Mouse (Mus musculus) forebrain, embryonic 11.5 days (tissue): ENCODE measurements at regions not wholly inside any gene's neighbourhood (a gene's known extent, or its start where the extent isn't known, plus 50 kb on each side); places are given as distances from the start of the nearest gene placed in this dataset.

Experiments used
- ATAC-seq: fragments of 200-750 bp; cut with Nextera tagmentation; replicated peaks from 2 replicates; pipeline ENCODE4 v1.8.0; 2017; ENCODE audit warnings: moderate TSS enrichment; ENCODE audit not compliant: low FRiP score
- DNase-seq: peaks from one replicate; pipeline ENCODE4 v3.0.0-alpha.2; 2017; ENCODE audit warnings: low spot score
- H3K27ac ChIP-seq: fragments of 300-500 bp; sonication (generic); 2 replicates; pipeline ENCODE4 v1.5.1; 2014; ENCODE audit warnings: low read depth, low read length
- H3K27me3 ChIP-seq: fragments of 300-500 bp; sonication (generic); 2 replicates; pipeline ENCODE4 v1.6.1; 2014; ENCODE audit warnings: mild to moderate bottlenecking, low read length, mixed read lengths; ENCODE audit not compliant: control insufficient read depth, insufficient read depth
- H3K36me3 ChIP-seq: fragments of 300-500 bp; sonication (generic); 2 replicates; pipeline ENCODE4 v1.6.1; 2014; ENCODE audit warnings: mild to moderate bottlenecking, low read length, moderate library complexity, mixed read lengths; ENCODE audit not compliant: control insufficient read depth, insufficient read depth
- H3K4me1 ChIP-seq: fragments of 300-500 bp; sonication (generic); replicated peaks from 2 replicates; pipeline ENCODE4 v1.6.1; 2014; ENCODE audit warnings: low read length, mixed read lengths; ENCODE audit not compliant: control insufficient read depth, insufficient read depth
- H3K4me2 ChIP-seq: fragments of 300-500 bp; sonication (generic); 2 replicates; pipeline ENCODE4 v1.6.1; 2014; ENCODE audit warnings: low read depth, mild to moderate bottlenecking, low read length, moderate library complexity, mixed read lengths; ENCODE audit not compliant: severe bottlenecking
- H3K4me3 ChIP-seq: fragments of 300-500 bp; sonication (generic); 2 replicates; pipeline ENCODE4 v1.5.1; 2014; ENCODE audit warnings: low read depth, low read length
- H3K9ac ChIP-seq: fragments of 300-500 bp; sonication (generic); 2 replicates; pipeline ENCODE4 v1.6.1; 2014; ENCODE audit warnings: low read length
- H3K9me3 ChIP-seq: fragments of 300-500 bp; sonication (generic); 2 replicates; pipeline ENCODE4 v1.6.1; 2016; ENCODE audit warnings: low read length, mixed read lengths; ENCODE audit not compliant: control insufficient read depth
- WGBS: fragments of 180-500 bp; shearing (Covaris S2); extraction: QIAGEN DNeasy Blood & Tissue Kit; methylation state at CpG from one replicate; pipeline ENCODE4 v1.1.7; 2014; 5-methylcytosine and 5-hydroxymethylcytosine counted together

DNA sequence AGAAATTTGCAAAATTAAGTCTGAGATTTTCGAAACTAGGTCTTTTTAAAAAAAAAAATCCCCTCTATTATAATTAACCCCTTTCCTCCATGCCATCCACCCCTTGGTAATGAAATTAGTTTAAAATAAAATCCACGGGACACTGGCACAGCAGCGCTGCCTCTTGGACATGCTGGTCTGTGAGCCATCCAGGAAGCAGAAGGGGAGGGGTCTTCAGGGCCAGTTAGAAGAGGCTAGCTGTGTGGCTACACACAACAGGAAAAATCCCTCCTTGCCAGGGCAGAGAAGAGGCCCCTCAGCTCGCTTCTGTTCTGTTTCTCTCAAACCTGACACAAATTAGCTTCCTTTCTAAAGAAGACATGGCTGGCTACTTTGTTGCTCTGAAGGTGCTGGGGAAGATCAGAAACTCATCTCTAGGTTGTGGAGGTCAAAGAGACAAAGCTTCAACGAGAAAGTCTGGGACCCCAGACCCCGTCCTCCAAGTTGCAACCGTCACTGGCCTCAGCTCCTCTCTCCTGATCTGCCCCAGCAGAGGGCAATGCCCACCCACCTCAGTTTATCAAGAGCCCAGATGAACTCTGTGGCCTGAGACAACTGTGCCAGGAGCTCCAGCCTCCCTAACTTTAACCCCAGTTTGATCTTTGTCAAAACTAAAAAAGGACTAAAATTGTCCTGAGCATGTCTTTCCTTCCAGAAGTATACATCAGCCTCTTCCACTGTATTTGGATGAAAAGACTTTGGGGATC is 85.0 kb upstream of the Lgalsl start:
- ATAC-seq, result no peak
- Histone ChIP-seq H3K27ac (0 out of 2 replicates have a peak overlapping the region, but pooled peaks have one; percentile 19), H3K27me3 (no peaks in the 10 kb centered on the region), H3K36me3 (no peaks in the 10 kb centered on the region), H3K9me3 (no peaks in the 10 kb centered on the region), H3K9ac (no peak overlapping the region), H3K4me1 (peaks cover 2% of the 10 kb centered on the region; the same call in 1 of the 2 replicates), H3K4me2 (no peak overlapping the region), H3K4me3 (no peak overlapping the region)
- WGBS, result 47% methylated on average over 7 of the region's 7 CpGs
- DNase-seq, result no peak

DNA sequence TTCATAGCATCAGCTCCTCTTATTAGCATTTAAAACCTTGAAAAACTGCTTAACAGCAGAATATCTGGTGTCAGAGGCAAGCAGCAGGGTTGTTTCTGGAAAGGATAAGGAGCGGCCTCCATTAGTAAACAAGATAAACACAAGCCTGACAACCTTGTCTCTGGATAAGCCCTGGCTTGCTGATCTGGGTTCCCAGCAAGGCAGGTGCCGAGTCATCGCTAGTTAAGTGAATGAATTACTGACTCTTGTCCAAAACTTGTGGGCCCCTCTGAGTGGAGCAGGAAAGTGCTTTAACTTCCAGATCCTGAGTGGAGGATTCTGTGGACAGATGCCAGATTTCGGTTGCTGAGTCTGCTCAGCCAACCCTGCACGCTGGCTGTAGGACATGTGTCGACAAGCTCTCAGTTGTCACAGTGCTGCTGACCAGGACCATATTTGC is 85.6 kb upstream of the Lgalsl start:
- WGBS, result 91% methylated on average over 6 of the region's 6 CpGs
- no peak for ATAC-seq
- DNase-seq, result no peak
- peak overlapping the region; percentile 27; the same call in 1 of the 2 replicates for H3K27ac ChIP-seq
- H3K27me3 ChIP-seq, result no peaks in the 10 kb centered on the region
- H3K4me1 ChIP-seq, result peaks cover 2% of the 10 kb centered on the region; the same call in 1 of the 2 replicates
- H3K4me3 ChIP-seq, result no peak overlapping the region
- no peaks in the 10 kb centered on the region for H3K36me3 ChIP-seq
- no peak overlapping the region for H3K9ac ChIP-seq
- no peaks in the 10 kb centered on the region for H3K9me3 ChIP-seq
- no peak overlapping the region for H3K4me2 ChIP-seq

DNA sequence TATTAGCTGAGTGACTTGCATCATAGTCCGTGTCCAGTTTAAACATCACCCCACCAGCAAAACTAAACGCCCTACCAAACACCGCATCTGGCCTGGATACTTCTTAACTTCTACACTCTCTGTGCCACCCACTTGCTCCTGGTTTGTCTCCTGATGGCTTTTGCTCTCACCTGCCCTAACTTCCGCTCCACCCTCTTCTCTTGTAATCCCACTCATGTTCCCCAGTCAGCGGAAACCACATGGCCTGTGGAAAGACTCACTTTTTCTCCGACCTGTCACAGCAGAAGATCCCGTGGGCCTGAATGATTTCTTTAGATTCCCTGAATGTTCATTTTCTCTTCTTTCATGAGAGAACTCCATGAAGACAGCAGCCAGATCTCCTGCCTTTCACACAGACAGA is 86.1 kb upstream of the Lgalsl start:
- Histone ChIP-seq H3K36me3 (no peaks in the 10 kb centered on the region), H3K4me2 (no peak overlapping the region), H3K9me3 (no peaks in the 10 kb centered on the region), H3K27me3 (no peaks in the 10 kb centered on the region), H3K9ac (no peak overlapping the region), H3K4me3 (no peak overlapping the region), H3K27ac (peak overlapping the region; percentile 27; the same call in 1 of the 2 replicates), H3K4me1 (peaks cover 2% of the 10 kb centered on the region; the same call in 1 of the 2 replicates)
- DNase-seq, result no peak
- WGBS, result 91% methylated on average over 7 of the region's 7 CpGs
- ATAC-seq, result no peak

DNA sequence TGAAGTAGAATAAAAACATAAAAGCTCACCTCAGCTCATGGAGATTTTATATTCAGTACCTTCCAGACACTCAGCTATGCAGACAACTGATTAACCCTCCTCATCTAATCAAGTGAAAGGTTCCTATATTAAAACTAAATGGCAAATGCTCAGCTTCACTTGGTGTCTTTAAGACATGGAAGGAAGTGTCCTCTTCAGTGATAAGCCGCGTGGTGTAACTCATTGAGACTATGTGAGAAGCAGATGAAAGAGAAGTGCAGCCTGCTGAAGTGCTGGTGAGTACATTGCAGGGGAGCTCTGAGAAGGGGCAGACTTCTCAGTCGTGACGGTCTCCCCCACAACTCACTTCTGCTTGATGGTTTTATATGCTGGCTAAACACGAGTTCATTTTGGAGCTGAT is 86.6 kb upstream of the Lgalsl start:
- WGBS, result 82% methylated on average over 5 of the region's 5 CpGs

DNA sequence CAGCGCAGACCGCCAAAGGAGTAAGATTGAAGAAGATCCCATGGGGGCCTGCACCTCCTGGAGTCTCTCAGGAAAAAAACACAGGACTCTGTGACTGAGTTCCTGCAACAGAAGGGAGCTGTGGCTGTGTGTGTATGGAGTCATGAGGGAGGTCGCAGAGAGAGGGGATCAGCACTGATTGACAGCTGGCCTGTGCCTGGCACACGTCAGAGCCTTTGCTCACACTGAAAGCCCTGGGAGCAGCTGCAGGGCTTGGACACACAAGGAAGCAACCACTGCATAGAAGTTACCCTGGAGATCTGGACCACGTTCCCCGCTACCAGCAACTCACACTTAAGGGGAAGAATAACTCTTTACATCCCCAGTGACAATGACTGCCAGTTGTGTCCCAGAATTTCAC is 92.3 kb upstream of the Lgalsl start:
- H3K4me1 ChIP-seq, result no peaks in the 10 kb centered on the region
- H3K27ac ChIP-seq, result no peak overlapping the region
- WGBS, result 40% methylated on average over 6 of the region's 6 CpGs
- H3K9ac ChIP-seq, result no peak overlapping the region
- DNase-seq (no peak), ATAC-seq (peak; percentile 76)
- no peaks in the 10 kb centered on the region for H3K9me3 ChIP-seq
- H3K27me3 ChIP-seq, result no peaks in the 10 kb centered on the region
- no peak overlapping the region for H3K4me2 ChIP-seq
- H3K4me3 ChIP-seq, result no peak overlapping the region
- no peaks in the 10 kb centered on the region for H3K36me3 ChIP-seq

More for the DNA sequence above, 86.6 kb upstream of the Lgalsl start:
- Histone ChIP-seq H3K27me3 (no peaks in the 10 kb centered on the region), H3K36me3 (no peaks in the 10 kb centered on the region), H3K4me3 (no peak overlapping the region), H3K9ac (no peak overlapping the region), H3K27ac (no peak overlapping the region), H3K4me1 (peaks cover 2% of the 10 kb centered on the region; the same call in 1 of the 2 replicates), H3K9me3 (no peaks in the 10 kb centered on the region), H3K4me2 (no peak overlapping the region)
- ATAC-seq (no peak), DNase-seq (no peak)

DNA sequence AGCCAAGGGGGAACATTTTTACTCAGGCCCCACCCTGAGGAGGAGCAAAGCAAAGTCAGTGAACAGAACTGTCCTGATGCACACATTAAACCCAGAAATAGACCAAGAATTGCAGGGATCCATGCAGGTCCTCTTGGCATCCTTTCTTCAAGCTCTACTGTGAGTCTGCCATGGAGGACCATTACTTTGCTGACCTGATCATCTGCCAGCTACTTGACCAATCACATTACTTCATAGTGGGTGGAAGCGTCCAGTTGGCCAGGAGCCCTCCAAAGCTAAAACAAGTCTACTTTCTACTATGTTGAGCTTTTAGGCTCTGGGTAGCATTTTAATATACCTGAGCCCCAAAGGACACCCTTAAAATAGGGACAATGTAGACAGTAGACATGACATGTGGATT is 98.6 kb upstream of the Lgalsl start:
- DNase-seq (no peak), ATAC-seq (no peak)
- Histone ChIP-seq H3K4me2 (no peak overlapping the region), H3K4me1 (no peaks in the 10 kb centered on the region), H3K9ac (no peak overlapping the region), H3K9me3 (no peaks in the 10 kb centered on the region), H3K36me3 (no peaks in the 10 kb centered on the region), H3K27me3 (no peaks in the 10 kb centered on the region), H3K4me3 (no peak overlapping the region), H3K27ac (no peak overlapping the region)
- WGBS, result 83% methylated on average over 1 of the region's 1 CpGs

DNA sequence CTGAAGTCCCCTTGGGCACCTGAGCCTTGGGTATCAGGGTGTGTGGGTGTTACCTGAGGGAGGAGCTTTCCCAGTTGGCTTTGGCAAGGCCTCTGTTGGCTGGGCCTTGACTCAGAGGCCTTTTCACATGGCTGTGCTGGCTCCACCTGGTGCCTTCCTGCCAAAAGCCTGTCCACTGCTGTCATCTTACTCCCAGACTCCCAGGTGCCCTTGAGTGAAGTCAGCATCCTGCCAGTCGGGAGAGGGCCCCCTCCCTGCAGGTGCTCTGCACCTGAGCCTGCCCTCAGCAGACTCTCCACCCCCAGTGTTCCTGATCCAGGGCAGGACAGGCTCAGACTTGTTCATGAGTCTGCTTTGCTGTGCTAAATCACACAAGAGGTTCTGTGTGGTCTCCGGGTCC is 99.2 kb upstream of the Lgalsl start:
- Histone ChIP-seq H3K27ac (no peak overlapping the region), H3K4me1 (peaks cover 2% of the 10 kb centered on the region; the same call in 1 of the 2 replicates), H3K9ac (no peak overlapping the region), H3K4me2 (no peak overlapping the region), H3K27me3 (no peaks in the 10 kb centered on the region), H3K9me3 (no peaks in the 10 kb centered on the region), H3K4me3 (no peak overlapping the region), H3K36me3 (no peaks in the 10 kb centered on the region)
- DNase-seq, result no peak
- ATAC-seq, result no peak
- WGBS, result 65% methylated on average over 2 of the region's 2 CpGs

DNA sequence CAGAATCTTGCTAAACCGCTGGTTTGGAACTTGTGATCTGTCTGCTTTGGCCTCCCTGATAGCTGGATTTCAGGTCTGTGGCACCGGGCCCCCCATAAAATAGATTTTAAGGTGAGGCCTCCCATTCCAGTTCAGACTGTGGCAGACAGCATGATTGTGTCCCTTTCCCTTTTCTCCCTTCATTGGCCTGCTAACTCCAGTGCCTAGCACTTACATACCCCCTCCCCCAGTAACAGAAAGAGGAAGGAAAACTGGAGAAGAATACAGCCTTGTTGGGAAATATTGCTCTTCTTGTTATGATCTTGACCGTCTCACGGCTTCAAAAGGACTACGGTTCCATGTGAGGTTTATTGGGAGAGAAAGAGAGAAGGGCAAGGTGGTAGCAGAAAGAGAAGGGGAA is 99.7 kb upstream of the Lgalsl start:
- Histone ChIP-seq H3K4me2 (no peak overlapping the region), H3K27ac (no peak overlapping the region), H3K4me1 (peaks cover 2% of the 10 kb centered on the region; the same call in 1 of the 2 replicates), H3K4me3 (no peak overlapping the region), H3K27me3 (no peaks in the 10 kb centered on the region), H3K9me3 (no peaks in the 10 kb centered on the region), H3K36me3 (no peaks in the 10 kb centered on the region), H3K9ac (no peak overlapping the region)
- WGBS, result 95% methylated on average over 5 of the region's 5 CpGs
- no peak for DNase-seq
- ATAC-seq, result no peak
